Mouse (Mus musculus): ENCODE results near the gene Znrf4.

DNA sequence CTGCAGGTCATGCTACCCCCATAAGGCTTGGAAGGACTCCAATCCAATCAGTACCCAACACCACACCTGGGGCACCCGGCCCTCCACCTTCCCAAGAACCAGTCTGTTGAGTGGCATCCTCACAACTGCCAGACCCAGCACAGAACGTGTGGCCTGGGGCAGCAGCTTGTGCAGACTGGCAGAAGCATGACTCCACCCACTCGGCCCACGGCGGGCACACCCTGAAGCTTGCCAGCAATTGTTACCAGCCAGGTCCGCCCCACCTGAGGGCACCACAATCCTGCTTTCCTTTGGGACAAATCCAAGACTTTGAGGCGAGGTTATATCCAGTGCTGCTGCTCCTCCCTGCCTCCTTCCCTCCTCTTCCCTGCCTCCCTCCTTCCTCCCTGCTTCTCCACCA lies 47.4 kb downstream of the Znrf4 start:
- TF ChIP-seq MAX (IDR thresholded peaks at IDR 0.05), result no peak
- no peak for TF ChIP-seq MYOD1 (IDR thresholded peaks at IDR 0.05; ENCODE audit: control insufficient read depth, insufficient read length, low read depth)
- TF ChIP-seq CTCF (IDR thresholded peaks at IDR 0.05; ENCODE audit: control insufficient read depth, insufficient read depth, insufficient read length), result no peak
- TF ChIP-seq CEBPB (IDR thresholded peaks at IDR 0.05; ENCODE audit: low read depth), result no peak
- TF ChIP-seq USF1 (IDR thresholded peaks at IDR 0.05; ENCODE audit: low read depth), result no peak

Measured in C2C12 (cell line).